Mouse (Mus musculus): ENCODE data around the gene Ptgir. TPM values are rescaled to one million over a fixed set of nuclear protein-coding genes. Genes with fewer than 3 reads are reported as not detected.

Ptgir gene
- polyA plus RNA-seq, 1 experiment from 2014 or later, result 2.5 TPM

Other genes with a start within 250 kb of the Ptgir start
- not detected in 2 replicates for gene Ceacam15, start 230.8 kb upstream of the Ptgir start, polyA plus RNA-seq (2015; fragmentation: Nextera tagmentation; extraction: Ambion mirVana)
- 0.10 TPM in 1 of 2 replicates, not detected in the other for gene Ceacam9, start 184.6 kb upstream of the Ptgir start, polyA plus RNA-seq (2015; fragmentation: Nextera tagmentation; extraction: Ambion mirVana)
- gene Ap2s1, start 168.1 kb upstream of the Ptgir start, polyA plus RNA-seq (2015; fragmentation: Nextera tagmentation; extraction: Ambion mirVana), result 266 and 271 TPM in 2 replicates
- 44.5 and 49.0 TPM in 2 replicates for gene Slc1a5, start 125.2 kb upstream of the Ptgir start, polyA plus RNA-seq (2015; fragmentation: Nextera tagmentation; extraction: Ambion mirVana)
- gene Strn4, start 90.6 kb upstream of the Ptgir start, polyA plus RNA-seq (2015; fragmentation: Nextera tagmentation; extraction: Ambion mirVana), result 68.9 and 72.3 TPM in 2 replicates
- 20.3 and 22.3 TPM in 2 replicates for gene Fkrp, start 89.8 kb upstream of the Ptgir start, polyA plus RNA-seq (2015; fragmentation: Nextera tagmentation; extraction: Ambion mirVana)
- 10.3 and 11.5 TPM in 2 replicates for gene Prkd2, start 63.6 kb upstream of the Ptgir start, polyA plus RNA-seq (2015; fragmentation: Nextera tagmentation; extraction: Ambion mirVana)
- 1.6 and 1.7 TPM in 2 replicates for gene Dact3, start 31.2 kb upstream of the Ptgir start, polyA plus RNA-seq (2015; fragmentation: Nextera tagmentation; extraction: Ambion mirVana)
- gene Gng8, start 14.7 kb upstream of the Ptgir start, polyA plus RNA-seq (2015; fragmentation: Nextera tagmentation; extraction: Ambion mirVana), result 7.8 and 9.2 TPM in 2 replicates
- gene Calm3, start 17.6 kb downstream of the Ptgir start, polyA plus RNA-seq (2015; fragmentation: Nextera tagmentation; extraction: Ambion mirVana), result 163 and 171 TPM in 2 replicates
- gene Pnmal2, start 38.2 kb downstream of the Ptgir start, polyA plus RNA-seq (2015; fragmentation: Nextera tagmentation; extraction: Ambion mirVana), result 4.9 and 5.4 TPM in 2 replicates
- 2.7 and 2.9 TPM in 2 replicates for gene Pnmal1, start 53.2 kb downstream of the Ptgir start, polyA plus RNA-seq (2015; fragmentation: Nextera tagmentation; extraction: Ambion mirVana)
- 0.23 and 0.32 TPM in 2 replicates for gene Gm42372, start 76.6 kb downstream of the Ptgir start, polyA plus RNA-seq (2015; fragmentation: Nextera tagmentation; extraction: Ambion mirVana)
- gene Ccdc8, start 86.2 kb downstream of the Ptgir start, polyA plus RNA-seq (2015; fragmentation: Nextera tagmentation; extraction: Ambion mirVana), result 32.6 and 35.6 TPM in 2 replicates
- 83.7 and 88.3 TPM in 2 replicates for gene Ppp5c, start 121.4 kb downstream of the Ptgir start, polyA plus RNA-seq (2015; fragmentation: Nextera tagmentation; extraction: Ambion mirVana)
- 72.7 and 87.8 TPM in 2 replicates for gene Hif3a, start 155.9 kb downstream of the Ptgir start, polyA plus RNA-seq (2015; fragmentation: Nextera tagmentation; extraction: Ambion mirVana)
- gene Psg16, start 167.6 kb downstream of the Ptgir start, polyA plus RNA-seq (2015; fragmentation: Nextera tagmentation; extraction: Ambion mirVana), result 0.48 and 0.73 TPM in 2 replicates
- 0.04 TPM in 1 of 2 replicates, not detected in the other for gene Ceacam3, start 243.8 kb downstream of the Ptgir start, polyA plus RNA-seq (2015; fragmentation: Nextera tagmentation; extraction: Ambion mirVana)

Data from intestine, embryonic 16.5 days (tissue).